Comparison of ENCODE assay signal across 29 mouse cellular contexts in the genomic region with DNA sequence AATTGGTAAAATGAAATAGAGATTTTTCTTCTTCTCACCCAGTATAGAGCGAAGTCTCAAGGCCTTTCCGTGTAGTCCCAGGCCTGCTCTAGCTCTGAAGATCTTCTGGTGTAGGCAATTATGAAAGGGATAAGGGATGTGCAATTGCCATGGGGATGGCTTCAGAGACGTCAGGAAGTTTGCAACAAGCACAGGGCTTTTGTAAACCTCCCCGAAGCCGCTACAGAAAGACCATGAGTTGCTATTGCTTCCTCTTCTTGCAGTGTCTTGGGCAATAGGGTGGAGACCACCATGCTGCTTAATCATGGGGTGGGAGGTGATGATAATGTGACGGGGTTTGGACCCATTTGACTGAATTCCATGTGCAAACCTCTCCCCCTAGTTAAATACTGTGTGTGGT.
DNase-seq lines count a peak whose midpoint lies in the region; ATAC-seq and TF ChIP-seq lines count a peak whose summit lies in the region.
"Had no signal": no experiment of that assay in that cellular context is flagged by ENCODE, and none has a peak within 500 bp of the region (broad histone marks: within the 10 kb centered on the region; RNA-seq: fewer than 3 reads in every experiment).

No protein-coding gene starts in this region.

- H3K4me2 ChIP-seq in lung, postnatal 0 days (replicated peaks; ENCODE audit: low read depth, low read length), result no peak overlapping the region
- H3K4me2 ChIP-seq: embryonic facial prominence, embryonic 13.5 days; embryonic facial prominence, embryonic 15.5 days; forebrain, embryonic 12.5 days had no signal

- TF ChIP-seq EP300 in lung, postnatal 0 days (IDR thresholded peaks at IDR 0.05), result no peak

- H3K36me3 ChIP-seq in lung, postnatal 0 days (ENCODE audit: insufficient read depth, low read length), result no peaks in the 10 kb centered on the region
- H3K36me3 ChIP-seq: embryonic facial prominence, embryonic 13.5 days; embryonic facial prominence, embryonic 15.5 days; forebrain, embryonic 10.5 days; forebrain, embryonic 12.5 days; G1E had no signal

- no peaks in the 10 kb centered on the region for H3K27me3 ChIP-seq in lung, postnatal 0 days (replicated peaks; ENCODE audit: insufficient read depth, low read length)
- H3K27me3 ChIP-seq: CH12.LX; embryonic facial prominence, embryonic 13.5 days; embryonic facial prominence, embryonic 15.5 days; forebrain, embryonic 12.5 days had no signal

- peak; percentile 61 for DNase-seq in 416B (ENCODE audit: low read depth)
- DNase-seq in testis, postnatal 10 days (ENCODE audit: low spot score), result no peak
- DNase-seq in lung, postnatal 0 days (ENCODE audit: low spot score), result no peak
- no peak for DNase-seq in neural tube, embryonic 10.5 days (ENCODE audit: extremely low spot score, low spot score)
- DNase-seq: adrenal gland, adult 8-10 months; adrenal gland, postnatal 14 days; adrenal gland, postnatal 36 days; B cell, adult 2 months; cerebellum, adult 11 months; cerebellum, adult 18-20 months; cerebellum, adult 8-10 months; cerebellum, adult 9-11 months; cerebellum, postnatal 14 days; cerebellum, postnatal 36 days; embryo, embryonic 11 days had no signal

- TF ChIP-seq CTCF in bone marrow, adult 2 months (IDR thresholded peaks at IDR 0.05; ENCODE audit: control insufficient read depth, insufficient read depth, low read length), result no peak
- no peak for TF ChIP-seq CTCF in lung, postnatal 0 days (IDR thresholded peaks at IDR 0.05)

- H3K4me1 ChIP-seq in bone marrow, adult 2 months (ENCODE audit: control insufficient read depth, insufficient read depth, low read length), result peaks cover 1% of the 10 kb centered on the region; the same call in 1 of the 2 replicates
- H3K4me1 ChIP-seq in lung, postnatal 0 days (ENCODE audit: insufficient read depth, low read depth, low read length), result no peaks in the 10 kb centered on the region
- H3K4me1 ChIP-seq: embryonic facial prominence, embryonic 13.5 days; embryonic facial prominence, embryonic 15.5 days; forebrain, embryonic 10.5 days; forebrain, embryonic 12.5 days had no signal

- H3K9me3 ChIP-seq in lung, postnatal 0 days (ENCODE audit: low read length), result no peaks in the 10 kb centered on the region
- H3K9me3 ChIP-seq: embryonic facial prominence, embryonic 13.5 days; embryonic facial prominence, embryonic 15.5 days; forebrain, embryonic 10.5 days; forebrain, embryonic 12.5 days; G1E had no signal

- H3K27ac ChIP-seq in bone marrow, adult 2 months (ENCODE audit: control insufficient read depth, insufficient read depth, low read depth, low read length, poor library complexity), result peak overlapping the region; percentile 13; the same call in 1 of the 2 replicates
- no peak overlapping the region for H3K27ac ChIP-seq in lung, postnatal 0 days (ENCODE audit: low read length)
- H3K27ac ChIP-seq: embryonic facial prominence, embryonic 13.5 days; embryonic facial prominence, embryonic 15.5 days; forebrain, embryonic 10.5 days; forebrain, embryonic 12.5 days had no signal

- no peak overlapping the region for H3K4me3 ChIP-seq in bone marrow, adult 2 months (replicated peaks; ENCODE audit: control insufficient read depth, low read depth, low read length)
- H3K4me3 ChIP-seq in lung, postnatal 0 days (ENCODE audit: low read depth, low read length), result no peak overlapping the region
- H3K4me3 ChIP-seq: embryonic facial prominence, embryonic 13.5 days; embryonic facial prominence, embryonic 15.5 days; erythroblast, embryonic 14.5 days; forebrain, embryonic 10.5 days; forebrain, embryonic 12.5 days had no signal

- H3K9ac ChIP-seq in lung, postnatal 0 days (replicated peaks; ENCODE audit: low read depth), result no peak overlapping the region
- H3K9ac ChIP-seq: embryonic facial prominence, embryonic 13.5 days; embryonic facial prominence, embryonic 15.5 days; forebrain, embryonic 12.5 days had no signal

- ATAC-seq in megakaryocyte, adult 5-6 weeks (ENCODE audit: poor library complexity, severe bottlenecking), result peak; percentile 96
- ATAC-seq in lung, postnatal 0 days, result no peak
- ATAC-seq: activated CD4-positive, CD25-positive, alpha-beta regulatory T cell, adult 4 months; CD4-positive, CD25-positive, alpha-beta regulatory T cell, adult 4 months; forebrain, embryonic 14.5 days; forebrain, embryonic 16.5 days; Patski had no signal

- no peak for TF ChIP-seq POLR2A in bone marrow, adult 2 months (IDR thresholded peaks at IDR 0.05; ENCODE audit: borderline replicate concordance, control insufficient read depth, low read depth, low read length)

- 49% methylated on average over 6 of the region's 6 CpGs for WGBS in bone marrow, adult 2 months
- WGBS in lung, postnatal 0 days, result 80% methylated on average over 6 of the region's 6 CpGs
